Mouse (Mus musculus) lung, postnatal 4 days (tissue): Measurements from ENCODE around the gene Olfr744.
"Not testable (repeated sequence)": the region's sequence is repeated elsewhere in the genome, so short reads cannot be mapped to it uniquely, and the experiment has no call there.

Source experiments
- DNase-seq, 2 experiments: peaks; one replicate each; pipeline ENCODE4 v3.0.0; 2021

The Olfr744 gene

GRCm38 (mm10) chr14:50614579-50614978 is at the start of gene Olfr744:
TSS of gene Olfr744 (plus strand) at chr14:50614879.
- no peak for DNase-seq

- not testable (repeated sequence) for DNase-seq
Observed at GRCm38 (mm10) chr14:50573056-50573455, 41.6 kb upstream of the Olfr744 start.

GRCm38 (mm10) chr14:50639088-50639487 is 24.4 kb downstream of the Olfr744 start, which contains the start of gene Olfr745:
TSS of gene Olfr745 (plus strand) at chr14:50639388.
- no peak for DNase-seq

- DNase-seq, result no peak
Observed at GRCm38 (mm10) chr14:50646783-50647182, 32.1 kb downstream of the Olfr744 start, which contains the start of gene Olfr746. TSS of gene Olfr746 (plus strand) at chr14:50647083.
